Mouse (Mus musculus) embryonic facial prominence, embryonic 10.5 days (tissue): ENCODE data around the gene Bmper. TPM values are rescaled to one million over a fixed set of nuclear protein-coding genes. Genes with fewer than 3 reads are reported as not detected.

Source experiments
- DNase-seq: peaks from one replicate; pipeline ENCODE4 v3.0.0-alpha.2; 2017; ENCODE audit warnings: low spot score
- H3K27ac ChIP-seq: fragments of 300-500 bp; sonication (generic); replicated peaks from 2 replicates; pipeline ENCODE4 v1.5.1; 2016; ENCODE audit warnings: mild to moderate bottlenecking
- H3K27me3 ChIP-seq: fragments of 300-500 bp; sonication (generic); replicated peaks from 2 replicates; pipeline ENCODE4 v1.6.1; 2016; ENCODE audit warnings: low read depth, mild to moderate bottlenecking; ENCODE audit not compliant: poor library complexity, severe bottlenecking
- H3K36me3 ChIP-seq: fragments of 300-500 bp; sonication (generic); replicated peaks from 2 replicates; pipeline ENCODE4 v1.6.1; 2016; ENCODE audit warnings: mild to moderate bottlenecking, moderate library complexity
- H3K4me1 ChIP-seq: fragments of 300-500 bp; sonication (generic); 2 replicates; pipeline ENCODE4 v1.6.1; 2016
- H3K4me3 ChIP-seq: fragments of 300-500 bp; sonication (generic); 2 replicates; pipeline ENCODE4 v1.5.1; 2016; ENCODE audit warnings: mild to moderate bottlenecking, moderate library complexity
- H3K9me3 ChIP-seq: fragments of 300-500 bp; sonication (generic); 2 replicates; pipeline ENCODE4 v1.6.1; 2016; ENCODE audit warnings: mild to moderate bottlenecking
- WGBS: fragments of 180-500 bp; shearing (Covaris S2); methylation state at CpG from one replicate; pipeline ENCODE4 v1.1.7; 2016; 5-methylcytosine and 5-hydroxymethylcytosine counted together
- polyA plus RNA-seq: library from polyadenylated mRNA; unstranded; fragments of >200 nt; fragmentation: Nextera tagmentation; extraction: Ambion mirVana; gene quantifications from 2 replicates; pipeline ENCODE4 v1.2.1, GENCODE M21; 2016

The Bmper gene
- polyA plus RNA-seq, 1 experiment from 2014 or later: 4.5 TPM

DNA sequence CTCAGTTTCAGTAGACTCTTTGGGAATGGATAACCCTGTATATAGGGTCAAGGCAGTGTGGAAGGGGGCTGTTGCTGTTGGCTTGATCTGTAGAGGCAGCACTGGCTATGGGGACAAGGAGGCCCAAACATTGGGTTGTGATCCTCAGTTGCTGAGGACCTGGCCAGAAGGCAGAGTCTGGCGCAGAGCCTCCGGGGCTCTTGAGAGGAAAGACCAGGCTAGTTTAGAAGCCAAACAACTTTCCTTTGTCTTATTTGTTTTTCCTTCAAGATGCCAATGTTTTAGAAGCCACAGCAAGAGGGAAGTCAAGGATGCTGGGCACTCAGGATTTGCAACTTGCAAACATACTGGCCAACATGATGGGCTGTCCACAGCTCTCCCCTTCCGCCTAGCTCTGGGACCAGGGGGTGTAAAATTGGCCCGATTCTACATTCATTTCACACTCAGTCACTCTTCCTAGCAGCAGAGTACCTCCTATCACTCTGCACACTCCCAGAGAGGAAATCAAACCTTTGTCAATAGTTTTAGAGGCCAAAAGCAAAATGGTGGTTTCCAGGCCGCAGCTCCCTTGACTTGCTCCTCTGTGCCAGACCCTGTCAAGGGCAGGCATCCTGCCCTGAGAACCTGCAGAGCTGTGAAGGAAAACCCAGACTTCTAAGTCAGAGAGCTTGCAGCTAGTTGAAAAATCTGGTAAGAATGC lies 92.9 kb downstream of the Bmper start:
- H3K4me3 ChIP-seq: no peak overlapping the region
- peaks cover 3% of the 10 kb centered on the region for H3K4me1 ChIP-seq
- H3K9me3 ChIP-seq: no peaks in the 10 kb centered on the region
- H3K36me3 ChIP-seq: no peaks in the 10 kb centered on the region
- no peak for DNase-seq
- 93% methylated on average over 5 of the region's 5 CpGs for WGBS
- H3K27ac ChIP-seq: no peak overlapping the region
- H3K27me3 ChIP-seq: no peaks in the 10 kb centered on the region

DNA sequence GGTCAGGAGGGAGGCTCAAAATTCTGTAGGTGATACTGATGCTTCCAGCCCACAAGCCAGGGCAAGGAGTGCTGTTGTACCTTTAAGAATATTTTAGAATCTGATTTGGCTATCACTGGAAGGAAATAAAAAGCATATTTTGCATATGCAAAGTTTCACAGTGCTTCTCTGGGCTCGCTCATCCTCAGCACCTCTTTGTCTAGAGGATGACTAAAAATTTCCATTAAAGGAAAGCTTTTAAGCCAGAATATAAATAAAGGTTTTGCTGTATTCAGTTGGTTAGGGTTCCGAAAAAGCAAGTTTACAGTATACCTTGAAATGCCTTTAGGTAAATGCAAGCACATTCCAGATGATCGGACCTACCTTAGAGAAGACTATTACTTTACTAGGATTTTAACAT lies 105.0 kb downstream of the Bmper start:
- 92% methylated on average over 3 of the region's 3 CpGs for WGBS
- Histone ChIP-seq H3K27me3 (no peaks in the 10 kb centered on the region), H3K9me3 (no peaks in the 10 kb centered on the region), H3K4me1 (no peaks in the 10 kb centered on the region), H3K4me3 (no peak overlapping the region), H3K27ac (no peak overlapping the region), H3K36me3 (no peaks in the 10 kb centered on the region)
- DNase-seq: no peak

DNA sequence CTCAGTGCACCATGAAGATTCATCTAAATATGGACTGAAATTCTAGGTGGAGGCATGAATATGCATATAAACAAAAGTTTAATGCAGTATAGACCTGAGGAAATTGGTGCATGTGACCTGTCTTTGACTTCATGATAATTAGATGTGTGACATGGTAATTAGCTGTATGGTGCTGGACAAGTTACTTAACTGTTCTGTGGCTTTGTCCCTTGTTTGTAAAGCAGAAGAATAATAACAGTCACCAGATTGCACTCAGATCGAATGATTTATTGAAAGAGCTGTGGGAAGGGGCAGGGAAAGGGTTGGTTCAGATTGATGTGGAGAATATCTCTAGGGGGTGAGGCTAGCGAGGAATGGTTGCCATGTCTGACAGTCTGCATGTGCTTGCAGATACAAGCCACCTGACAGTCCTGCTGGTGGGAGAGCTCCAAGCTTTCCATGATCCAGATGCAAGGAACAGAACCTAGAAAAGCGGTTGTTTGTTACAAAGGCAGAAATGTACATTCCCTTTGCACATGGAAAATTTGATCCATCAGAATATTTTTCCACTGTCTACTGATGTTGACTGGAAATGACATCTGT lies 110.3 kb downstream of the Bmper start:
- Histone ChIP-seq H3K36me3 (no peaks in the 10 kb centered on the region), H3K27ac (no peak overlapping the region), H3K4me3 (no peak overlapping the region), H3K27me3 (no peaks in the 10 kb centered on the region), H3K4me1 (peaks cover 5% of the 10 kb centered on the region; the same call in 1 of the 2 replicates), H3K9me3 (no peaks in the 10 kb centered on the region)
- WGBS: 80% methylated on average over 3 of the region's 3 CpGs
- DNase-seq: no peak

DNA sequence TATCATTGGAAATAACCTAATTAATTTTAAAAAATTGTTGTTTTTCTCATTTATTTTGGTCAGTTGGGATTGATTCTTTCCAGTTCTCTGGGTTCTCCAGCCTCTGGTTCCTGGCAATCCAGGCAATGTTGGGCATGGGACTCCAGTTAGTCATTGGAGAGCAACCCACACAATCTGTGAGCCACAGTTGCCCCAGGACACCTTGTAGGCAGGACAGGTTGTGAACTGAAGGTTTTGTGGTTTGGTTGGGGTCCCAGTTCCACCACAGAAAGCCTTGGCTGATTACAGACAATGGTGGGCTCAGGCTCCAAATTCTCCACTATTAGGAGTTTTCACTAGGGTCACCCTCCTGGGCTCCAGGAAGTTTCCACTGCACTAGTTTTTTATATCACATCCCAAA lies 117.7 kb downstream of the Bmper start:
- Histone ChIP-seq H3K9me3 (no peaks in the 10 kb centered on the region), H3K36me3 (no peaks in the 10 kb centered on the region), H3K27me3 (no peaks in the 10 kb centered on the region), H3K4me1 (no peaks in the 10 kb centered on the region), H3K27ac (no peak overlapping the region), H3K4me3 (no peak overlapping the region)
- no peak for DNase-seq

DNA sequence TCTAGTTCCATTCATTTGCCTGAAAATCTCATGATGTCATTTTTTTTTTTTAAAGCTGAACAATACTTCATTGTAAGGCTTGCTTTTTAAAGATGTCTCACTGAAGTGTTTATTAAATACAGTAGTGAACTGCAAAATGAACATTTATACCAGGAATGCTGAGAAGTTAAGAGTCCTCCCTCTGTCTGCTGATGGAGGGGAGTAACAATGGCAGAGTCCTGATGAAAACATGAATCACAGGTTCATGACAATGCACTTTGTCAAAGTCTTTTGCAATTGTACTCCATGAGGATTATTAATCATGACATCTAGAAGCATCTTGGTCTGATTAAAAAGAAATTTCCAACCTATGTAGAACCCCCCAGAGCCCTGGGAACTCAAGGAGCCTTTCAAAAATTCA lies 118.4 kb downstream of the Bmper start:
- Histone ChIP-seq H3K4me3 (no peak overlapping the region), H3K4me1 (no peaks in the 10 kb centered on the region), H3K27me3 (no peaks in the 10 kb centered on the region), H3K9me3 (no peaks in the 10 kb centered on the region), H3K36me3 (no peaks in the 10 kb centered on the region), H3K27ac (no peak overlapping the region)
- no peak for DNase-seq

DNA sequence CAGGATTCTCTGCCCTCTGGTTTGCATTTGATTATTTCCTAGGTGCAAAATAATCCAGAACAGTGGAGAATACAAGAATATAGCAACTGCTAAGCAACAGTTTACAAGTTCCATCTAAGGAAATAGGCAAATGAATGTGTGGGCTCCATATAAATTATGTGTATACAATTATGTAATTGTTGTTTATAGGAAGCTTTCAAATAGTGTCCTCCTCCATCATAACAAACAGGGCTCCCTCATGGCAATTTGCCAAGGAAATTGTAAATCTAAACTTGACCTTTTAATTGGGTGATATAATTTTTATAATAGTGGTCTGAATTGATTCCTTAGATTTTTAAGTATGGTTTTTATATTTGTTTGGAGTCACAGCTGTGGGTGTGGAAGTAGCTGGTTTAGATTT lies 121.5 kb downstream of the Bmper start:
- no peak for DNase-seq
- no peaks in the 10 kb centered on the region for H3K9me3 ChIP-seq

DNA sequence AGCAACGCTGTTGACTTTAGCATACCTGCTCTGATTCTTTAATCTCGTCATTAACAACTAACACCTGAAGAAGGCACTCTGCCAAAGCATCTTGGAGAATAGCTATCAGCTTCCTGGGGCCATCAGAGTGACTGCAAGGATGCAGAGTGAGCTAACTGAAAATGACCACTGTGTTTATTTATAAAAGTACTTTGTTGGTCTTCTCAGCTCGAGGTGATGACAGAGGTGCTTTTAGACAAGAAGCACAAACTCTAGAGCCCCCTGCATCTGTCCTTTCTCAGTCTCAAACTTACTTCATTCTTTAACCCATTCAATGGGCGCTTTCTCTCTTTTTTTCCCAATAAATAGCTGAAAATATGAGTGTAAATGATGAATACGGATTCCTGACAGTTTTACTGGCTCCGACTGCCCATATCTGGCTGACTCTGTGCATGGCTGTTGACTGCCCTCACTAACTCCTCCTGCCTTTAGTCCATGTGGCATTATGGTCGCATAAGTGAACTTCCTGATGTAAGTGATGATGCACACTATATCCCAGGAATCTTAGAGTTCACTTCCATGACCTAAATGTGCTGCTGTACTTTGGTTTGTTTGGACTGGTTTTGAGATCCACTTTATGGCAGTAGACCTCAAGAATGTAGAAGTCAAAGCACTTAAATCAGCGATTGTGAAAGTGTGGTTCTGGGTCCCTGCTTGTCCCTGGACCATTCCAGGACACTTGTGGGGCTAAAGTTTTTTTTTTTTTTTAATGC lies 122.4 kb downstream of the Bmper start:
- WGBS: 75% methylated on average over 8 of the region's 8 CpGs
- no peaks in the 10 kb centered on the region for H3K4me1 ChIP-seq
- no peak for DNase-seq

More for the DNA sequence above, 121.5 kb downstream of the Bmper start:
- H3K27me3 ChIP-seq: no peaks in the 10 kb centered on the region
- no peaks in the 10 kb centered on the region for H3K4me1 ChIP-seq
- H3K27ac ChIP-seq: no peak overlapping the region
- no peak overlapping the region for H3K4me3 ChIP-seq
- H3K36me3 ChIP-seq: no peaks in the 10 kb centered on the region

DNA sequence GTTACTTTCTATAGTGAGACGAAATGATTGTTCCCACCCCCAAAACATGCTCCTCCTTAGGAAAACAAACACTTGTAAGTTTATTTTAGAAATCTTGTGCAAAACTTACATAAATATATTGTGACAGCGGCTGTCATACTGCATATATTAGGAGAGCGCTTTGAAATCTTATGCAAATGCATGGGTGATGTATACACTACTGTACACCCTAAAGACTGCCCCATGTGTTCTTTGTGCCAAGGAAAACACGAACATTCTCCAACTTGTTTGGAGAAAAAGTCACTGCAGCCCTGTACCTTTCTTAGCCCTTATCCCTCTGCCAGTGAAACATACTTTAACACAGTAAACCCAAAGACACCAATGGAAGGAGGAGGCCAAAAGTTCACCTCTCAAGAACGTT lies 126.7 kb downstream of the Bmper start:
- H3K27ac ChIP-seq: no peak overlapping the region
- no peaks in the 10 kb centered on the region for H3K27me3 ChIP-seq
- no peaks in the 10 kb centered on the region for H3K9me3 ChIP-seq
- 87% methylated on average over 5 of the region's 5 CpGs for WGBS
- no peaks in the 10 kb centered on the region for H3K4me1 ChIP-seq
- no peak for DNase-seq
- H3K36me3 ChIP-seq: no peaks in the 10 kb centered on the region
- H3K4me3 ChIP-seq: no peak overlapping the region

More for the DNA sequence above, 122.4 kb downstream of the Bmper start:
- no peak overlapping the region for H3K4me3 ChIP-seq
- H3K27ac ChIP-seq: no peak overlapping the region
- H3K27me3 ChIP-seq: no peaks in the 10 kb centered on the region
- no peaks in the 10 kb centered on the region for H3K36me3 ChIP-seq
- H3K9me3 ChIP-seq: no peaks in the 10 kb centered on the region

DNA sequence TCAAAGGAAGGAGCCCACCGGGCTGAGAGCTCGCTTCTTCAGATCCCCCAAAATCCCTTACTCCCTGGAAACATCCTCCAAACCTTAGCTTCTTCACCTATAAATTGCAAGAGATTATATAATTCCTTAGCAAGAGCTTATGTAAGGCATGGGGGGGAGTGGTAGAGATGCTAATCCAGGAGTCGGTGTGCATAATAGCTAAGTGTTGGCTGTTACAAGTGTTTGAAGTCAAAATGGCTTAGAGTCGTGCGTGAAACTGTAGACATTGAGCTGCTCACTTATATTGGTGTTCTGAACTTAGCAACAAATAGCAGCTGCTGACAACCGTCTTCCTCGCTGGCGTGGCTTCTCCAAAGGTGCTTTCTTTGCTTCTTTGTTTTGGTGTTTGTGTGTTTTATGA lies 128.5 kb downstream of the Bmper start:
- no peaks in the 10 kb centered on the region for H3K9me3 ChIP-seq
- no peak for DNase-seq
- H3K4me1 ChIP-seq: no peaks in the 10 kb centered on the region
- WGBS: 91% methylated on average over 8 of the region's 8 CpGs
- H3K4me3 ChIP-seq: no peak overlapping the region
- no peak overlapping the region for H3K27ac ChIP-seq
- H3K36me3 ChIP-seq: no peaks in the 10 kb centered on the region
- no peaks in the 10 kb centered on the region for H3K27me3 ChIP-seq

DNA sequence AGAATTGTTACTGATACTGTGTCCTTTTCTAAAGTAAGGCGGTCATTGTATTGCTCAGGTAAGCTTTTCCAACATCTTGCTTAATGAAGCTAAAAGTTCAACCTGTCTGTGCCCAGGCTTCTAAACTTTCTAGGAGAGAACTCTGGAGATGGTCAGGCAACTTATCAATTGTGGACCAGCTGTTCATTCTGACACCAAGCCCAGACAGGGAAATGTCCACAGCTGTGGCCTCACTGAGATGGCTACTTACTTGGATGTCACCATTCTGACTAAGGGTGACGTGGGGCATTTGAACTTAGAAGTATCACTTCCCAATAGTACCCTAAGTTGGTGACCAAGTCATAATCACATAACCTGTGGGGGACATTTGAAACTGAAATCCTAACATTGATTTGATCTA lies 129.5 kb downstream of the Bmper start:
- H3K4me1 ChIP-seq: no peaks in the 10 kb centered on the region
- no peak overlapping the region for H3K27ac ChIP-seq
- no peak overlapping the region for H3K4me3 ChIP-seq
- no peaks in the 10 kb centered on the region for H3K36me3 ChIP-seq
- H3K27me3 ChIP-seq: no peaks in the 10 kb centered on the region
- H3K9me3 ChIP-seq: no peaks in the 10 kb centered on the region
- no peak for DNase-seq
- 88% methylated on average over 2 of the region's 2 CpGs for WGBS

DNA sequence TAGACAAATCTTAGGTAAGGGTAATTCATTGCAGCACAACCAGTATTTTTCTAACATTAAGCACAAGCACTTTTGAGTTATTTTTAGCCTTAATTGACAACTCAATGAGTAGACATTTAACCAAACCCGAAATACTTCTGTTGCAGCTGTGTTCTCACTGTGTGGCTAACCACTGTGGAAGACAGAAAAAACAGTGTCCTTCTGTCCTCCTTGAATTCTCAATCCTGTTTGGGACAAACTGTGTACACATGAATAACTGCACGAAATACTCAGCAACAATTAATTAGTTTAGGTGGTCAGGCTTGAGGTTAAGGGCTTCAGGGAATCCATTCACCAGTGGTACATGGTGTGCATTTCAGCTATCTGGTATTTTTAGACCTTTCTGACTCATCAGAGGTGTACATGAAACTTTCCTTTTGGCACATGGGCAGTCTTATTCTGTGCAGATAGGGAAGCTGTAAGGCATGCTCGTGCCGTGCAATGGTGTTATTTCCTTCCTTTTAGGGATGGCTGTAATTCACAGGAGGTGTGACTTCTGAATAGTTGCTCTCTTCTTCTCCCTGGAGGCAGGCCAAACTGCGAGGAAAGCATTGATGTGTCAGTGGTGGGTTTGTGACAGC lies 131.4 kb downstream of the Bmper start:
- no peaks in the 10 kb centered on the region for H3K27me3 ChIP-seq
- no peaks in the 10 kb centered on the region for H3K36me3 ChIP-seq
- no peaks in the 10 kb centered on the region for H3K9me3 ChIP-seq
- H3K27ac ChIP-seq: no peak overlapping the region
- no peak for DNase-seq
- WGBS: 65% methylated on average over 5 of the region's 5 CpGs
- no peak overlapping the region for H3K4me3 ChIP-seq
- no peaks in the 10 kb centered on the region for H3K4me1 ChIP-seq

DNA sequence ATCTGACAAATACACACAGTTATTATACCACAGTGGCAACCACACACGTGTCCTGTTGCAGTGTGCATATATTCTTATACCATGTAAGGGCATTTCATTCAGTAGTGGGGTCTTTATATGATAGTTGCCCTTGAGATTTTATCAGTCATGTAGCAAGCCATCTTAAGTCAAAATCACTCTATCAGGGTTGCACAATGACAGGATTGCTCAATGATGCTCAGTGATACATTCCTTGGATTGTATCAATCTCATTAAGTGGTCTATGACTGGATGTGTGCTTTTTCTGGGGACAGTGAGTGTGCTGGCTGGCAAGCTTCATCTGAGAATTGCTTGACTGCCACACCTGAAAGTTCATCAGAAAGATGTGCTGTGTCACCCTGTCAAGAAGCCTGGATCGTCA lies 135.2 kb downstream of the Bmper start:
- H3K4me3 ChIP-seq: no peak overlapping the region
- peaks cover 2% of the 10 kb centered on the region; the same call in 1 of the 2 replicates for H3K4me1 ChIP-seq
- no peak overlapping the region for H3K27ac ChIP-seq
- H3K36me3 ChIP-seq: no peaks in the 10 kb centered on the region
- DNase-seq: no peak
- no peaks in the 10 kb centered on the region for H3K27me3 ChIP-seq
- H3K9me3 ChIP-seq: no peaks in the 10 kb centered on the region
- 91% methylated on average over 2 of the region's 2 CpGs for WGBS

DNA sequence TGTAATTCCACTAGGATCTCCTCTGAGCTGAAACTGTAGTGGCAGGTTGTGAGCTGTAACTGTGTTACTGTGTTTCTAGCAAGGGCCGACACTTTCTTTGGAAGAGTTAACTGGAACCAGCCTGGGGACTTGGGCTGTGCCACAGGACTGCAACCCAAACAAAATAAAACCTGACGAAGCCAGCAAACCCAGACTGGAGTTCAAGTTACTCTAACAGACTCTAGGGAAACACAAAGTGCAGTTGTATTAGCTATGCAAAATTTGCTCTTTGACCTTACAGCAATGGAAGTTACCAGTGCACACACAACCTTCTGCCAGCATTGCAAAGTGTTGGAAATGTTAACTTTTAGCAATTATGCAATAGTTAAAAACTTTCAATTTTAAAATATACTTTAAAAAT lies 140.3 kb downstream of the Bmper start:
- 38% methylated on average over 2 of the region's 2 CpGs for WGBS
- Histone ChIP-seq H3K4me3 (no peak overlapping the region), H3K9me3 (no peaks in the 10 kb centered on the region), H3K27me3 (no peaks in the 10 kb centered on the region), H3K27ac (peak overlapping the region; percentile 72), H3K36me3 (no peaks in the 10 kb centered on the region), H3K4me1 (peaks cover 13% of the 10 kb centered on the region)
- peak; percentile 38 for DNase-seq
